Mouse (Mus musculus) olfactory bulb, adult 2 months (tissue): ENCODE data around the gene Sgce.

Source experiments
- CTCF ChIP-seq: fragments of 200-500 bp; IDR thresholded peaks from 2 replicates; pipeline ENCODE4 v1.5.1; 2012; ENCODE audit warnings: low read depth, mild to moderate bottlenecking, low read length, moderate library complexity; ENCODE audit not compliant: insufficient read depth
- POLR2A ChIP-seq: fragments of 200-500 bp; IDR thresholded peaks from 2 replicates; pipeline ENCODE4 v1.6.1; 2012; ENCODE audit warnings: mild to moderate bottlenecking, low read depth, low read length, moderate library complexity; ENCODE audit not compliant: insufficient read depth

DNA sequence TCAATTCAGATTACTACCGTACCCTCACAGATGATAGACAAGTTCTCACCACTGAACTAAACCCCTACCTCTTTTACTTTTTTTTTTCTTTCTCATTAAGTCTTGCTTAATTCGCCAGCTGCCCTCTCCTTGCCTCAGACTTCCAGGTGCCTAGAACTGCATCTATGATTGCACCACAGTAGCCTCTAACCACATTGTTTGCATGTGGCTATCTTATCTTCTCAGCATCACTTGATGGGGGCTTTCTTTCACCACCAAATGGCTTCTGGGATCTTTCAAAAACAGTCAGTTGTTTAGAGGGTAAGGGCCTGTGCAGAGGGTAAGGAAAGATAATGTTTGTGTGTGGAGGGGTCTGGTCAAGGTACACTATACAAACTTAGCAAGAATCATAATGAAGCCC lies 82.7 kb downstream of the Sgce start:
- TF ChIP-seq CTCF (no peak), POLR2A (no peak)
